Mouse (Mus musculus) erythroblast, adult 5-6 weeks (primary cell): ENCODE results near the gene Arl2. TPM values are rescaled to one million over a fixed set of nuclear protein-coding genes. Genes with fewer than 3 reads are reported as not detected.

ENCODE experiments used
- ATAC-seq: replicated peaks from 2 replicates; pipeline ENCODE4 v1.8.0; 2016; ENCODE audit warnings: moderate number of reproducible peaks, mild to moderate bottlenecking, moderate TSS enrichment, inconsistent platforms; ENCODE audit not compliant: poor library complexity, low FRiP score, severe bottlenecking
- total RNA-seq, 2 experiments: library from RNA; stranded (forward) in 1 of 2; stranded (reverse) in 1 of 2; fragments of 150-400 nt in 1 of 2; fragments of 200-764, 138-1000 nt in 1 of 2; gene quantifications; 2 replicates each; pipeline versions ENCODE4 v1.2.3 to v1.2.4; 2015 to 2017; ENCODE audit warnings: low replicate concordance in 2 of 2

The Arl2 gene
- total RNA-seq, 2 experiments from 2014 or later = 3.7 TPM

GRCm38 (mm10) chr19:6084478-6085248, 56.7 kb downstream of the Arl2 start, which contains the start of the genes Zfpl1 and Cdca5:
Gene Zfpl1 (minus strand): TSS chr19:6084956.
Gene Cdca5 (plus strand): TSS chr19:6084983.
- ATAC-seq = peak; percentile 88

Other genes starting within 250 kb of the Arl2 start
Only the 30 nearest of the 31 such genes appear.
- gene Dpf2, start 228.5 kb downstream of the Arl2 start, total RNA-seq (2015; ENCODE audit: low replicate concordance) = 19.4 and 34.3 TPM in 2 replicates
- gene Dpf2, start 228.5 kb downstream of the Arl2 start, total RNA-seq (2017; ENCODE audit: low replicate concordance) = 58.8 and 71.4 TPM in 2 replicates
- 0.38 and 0.42 TPM in 2 replicates for gene Cdc42ep2, start 216.7 kb downstream of the Arl2 start, total RNA-seq (2015; ENCODE audit: low replicate concordance)
- 0.42 TPM in 1 of 2 replicates, not detected in the other for gene Cdc42ep2, start 216.7 kb downstream of the Arl2 start, total RNA-seq (2017; ENCODE audit: low replicate concordance)
- gene Pola2, start 177.3 kb downstream of the Arl2 start, total RNA-seq (2015; ENCODE audit: low replicate concordance) = 24.5 and 44.0 TPM in 2 replicates
- gene Pola2, start 177.3 kb downstream of the Arl2 start, total RNA-seq (2017; ENCODE audit: low replicate concordance) = 30.8 and 38.7 TPM in 2 replicates
- gene Slc22a20, start 155.4 kb downstream of the Arl2 start, total RNA-seq (2015; ENCODE audit: low replicate concordance) = not detected in 2 replicates
- gene Slc22a20, start 155.4 kb downstream of the Arl2 start, total RNA-seq (2017; ENCODE audit: low replicate concordance) = not detected in 2 replicates
- gene Capn1, start 125.7 kb downstream of the Arl2 start, total RNA-seq (2015; ENCODE audit: low replicate concordance) = 18.1 and 23.8 TPM in 2 replicates
- 34.8 and 43.7 TPM in 2 replicates for gene Capn1, start 125.7 kb downstream of the Arl2 start, total RNA-seq (2017; ENCODE audit: low replicate concordance)
- gene Syvn1, start 95.0 kb downstream of the Arl2 start, total RNA-seq (2015; ENCODE audit: low replicate concordance) = 35.5 and 43.0 TPM in 2 replicates
- gene Syvn1, start 95.0 kb downstream of the Arl2 start, total RNA-seq (2017; ENCODE audit: low replicate concordance) = 9.9 and 16.0 TPM in 2 replicates
- gene Mrpl49, start 83.8 kb downstream of the Arl2 start, total RNA-seq (2015; ENCODE audit: low replicate concordance) = 10.0 and 15.3 TPM in 2 replicates
- gene Mrpl49, start 83.8 kb downstream of the Arl2 start, total RNA-seq (2017; ENCODE audit: low replicate concordance) = 8.1 and 10.2 TPM in 2 replicates
- gene Fau, start 83.7 kb downstream of the Arl2 start, total RNA-seq (2015; ENCODE audit: low replicate concordance) = 503 and 517 TPM in 2 replicates
- 317 and 511 TPM in 2 replicates for gene Fau, start 83.7 kb downstream of the Arl2 start, total RNA-seq (2017; ENCODE audit: low replicate concordance)
- 1.3 and 2.7 TPM in 2 replicates for gene Znhit2, start 80.4 kb downstream of the Arl2 start, total RNA-seq (2015; ENCODE audit: low replicate concordance)
- 2.5 and 6.3 TPM in 2 replicates for gene Znhit2, start 80.4 kb downstream of the Arl2 start, total RNA-seq (2017; ENCODE audit: low replicate concordance)
- 1.2 and 2.3 TPM in 2 replicates for gene Tm7sf2, start 73.2 kb downstream of the Arl2 start, total RNA-seq (2015; ENCODE audit: low replicate concordance)
- 0.98 and 4.2 TPM in 2 replicates for gene Tm7sf2, start 73.2 kb downstream of the Arl2 start, total RNA-seq (2017; ENCODE audit: low replicate concordance)
- gene Vps51, start 64.3 kb downstream of the Arl2 start, total RNA-seq (2015; ENCODE audit: low replicate concordance) = 16.3 and 21.3 TPM in 2 replicates
- 12.3 and 13.4 TPM in 2 replicates for gene Vps51, start 64.3 kb downstream of the Arl2 start, total RNA-seq (2017; ENCODE audit: low replicate concordance)
- gene Tmem262, start 61.5 kb downstream of the Arl2 start, total RNA-seq (2015; ENCODE audit: low replicate concordance) = not detected in 2 replicates
- not detected in 2 replicates for gene Tmem262, start 61.5 kb downstream of the Arl2 start, total RNA-seq (2017; ENCODE audit: low replicate concordance)
- not detected in 2 replicates for gene Gm28374, start 59.3 kb downstream of the Arl2 start, total RNA-seq (2015; ENCODE audit: low replicate concordance)
- gene Gm28374, start 59.3 kb downstream of the Arl2 start, total RNA-seq (2017; ENCODE audit: low replicate concordance) = not detected in 2 replicates
- 0.77 and 3.8 TPM in 2 replicates for gene Zfpl1, start 56.6 kb downstream of the Arl2 start, total RNA-seq (2015; ENCODE audit: low replicate concordance)
- 5.0 and 7.8 TPM in 2 replicates for gene Zfpl1, start 56.6 kb downstream of the Arl2 start, total RNA-seq (2017; ENCODE audit: low replicate concordance)
- 10.2 and 21.3 TPM in 2 replicates for gene Cdca5, start 56.6 kb downstream of the Arl2 start, total RNA-seq (2015; ENCODE audit: low replicate concordance)
- gene Cdca5, start 56.6 kb downstream of the Arl2 start, total RNA-seq (2017; ENCODE audit: low replicate concordance) = 8.1 and 11.6 TPM in 2 replicates
- gene AC131692.1, start 47.1 kb downstream of the Arl2 start, total RNA-seq (2015; ENCODE audit: low replicate concordance) = not detected in 2 replicates
- 2.6 and 3.2 TPM in 2 replicates for gene AC131692.1, start 47.1 kb downstream of the Arl2 start, total RNA-seq (2017; ENCODE audit: low replicate concordance)
- gene Naaladl1, start 35.8 kb downstream of the Arl2 start, total RNA-seq (2015; ENCODE audit: low replicate concordance) = 0.58 and 1.0 TPM in 2 replicates
- gene Naaladl1, start 35.8 kb downstream of the Arl2 start, total RNA-seq (2017; ENCODE audit: low replicate concordance) = 0.26 TPM in 1 of 2 replicates, not detected in the other
- 6.3 and 10.2 TPM in 2 replicates for gene Sac3d1, start 22.9 kb downstream of the Arl2 start, total RNA-seq (2015; ENCODE audit: low replicate concordance)
- 3.7 and 6.1 TPM in 2 replicates for gene Sac3d1, start 22.9 kb downstream of the Arl2 start, total RNA-seq (2017; ENCODE audit: low replicate concordance)
- 115 and 175 TPM in 2 replicates for gene Snx15, start 13.2 kb downstream of the Arl2 start, total RNA-seq (2015; ENCODE audit: low replicate concordance)
- 111 and 128 TPM in 2 replicates for gene Snx15, start 13.2 kb downstream of the Arl2 start, total RNA-seq (2017; ENCODE audit: low replicate concordance)
- not detected in 2 replicates for gene Batf2, start 565 bp downstream of the Arl2 start, total RNA-seq (2015; ENCODE audit: low replicate concordance)
- gene Batf2, start 565 bp downstream of the Arl2 start, total RNA-seq (2017; ENCODE audit: low replicate concordance) = 2.4 TPM in 1 of 2 replicates, not detected in the other
- gene Majin, start 42.8 kb upstream of the Arl2 start, total RNA-seq (2015; ENCODE audit: low replicate concordance) = not detected in 2 replicates
- not detected in 2 replicates for gene Majin, start 42.8 kb upstream of the Arl2 start, total RNA-seq (2017; ENCODE audit: low replicate concordance)
- gene Gpha2, start 84.8 kb upstream of the Arl2 start, total RNA-seq (2015; ENCODE audit: low replicate concordance) = not detected in 2 replicates
- not detected in 2 replicates for gene Gpha2, start 84.8 kb upstream of the Arl2 start, total RNA-seq (2017; ENCODE audit: low replicate concordance)
- 45.5 and 51.0 TPM in 2 replicates for gene Ppp2r5b, start 94.3 kb upstream of the Arl2 start, total RNA-seq (2015; ENCODE audit: low replicate concordance)
- 117 and 295 TPM in 2 replicates for gene Ppp2r5b, start 94.3 kb upstream of the Arl2 start, total RNA-seq (2017; ENCODE audit: low replicate concordance)
- 32.4 and 33.4 TPM in 2 replicates for gene Atg2a, start 100.1 kb upstream of the Arl2 start, total RNA-seq (2015; ENCODE audit: low replicate concordance)
- 32.2 and 39.0 TPM in 2 replicates for gene Atg2a, start 100.1 kb upstream of the Arl2 start, total RNA-seq (2017; ENCODE audit: low replicate concordance)
- 12.7 and 13.2 TPM in 2 replicates for gene Ehd1, start 135.2 kb upstream of the Arl2 start, total RNA-seq (2015; ENCODE audit: low replicate concordance)
- gene Ehd1, start 135.2 kb upstream of the Arl2 start, total RNA-seq (2017; ENCODE audit: low replicate concordance) = 25.8 and 25.9 TPM in 2 replicates
- gene Cdc42bpg, start 164.9 kb upstream of the Arl2 start, total RNA-seq (2015; ENCODE audit: low replicate concordance) = 0.21 TPM in 1 of 2 replicates, not detected in the other
- gene Cdc42bpg, start 164.9 kb upstream of the Arl2 start, total RNA-seq (2017; ENCODE audit: low replicate concordance) = 0.17 and 0.70 TPM in 2 replicates
- gene Men1, start 193.4 kb upstream of the Arl2 start, total RNA-seq (2015; ENCODE audit: low replicate concordance) = 6.0 and 7.3 TPM in 2 replicates
- 2.5 and 9.6 TPM in 2 replicates for gene Men1, start 193.4 kb upstream of the Arl2 start, total RNA-seq (2017; ENCODE audit: low replicate concordance)
- gene Map4k2, start 199.6 kb upstream of the Arl2 start, total RNA-seq (2015; ENCODE audit: low replicate concordance) = 21.5 and 30.0 TPM in 2 replicates
- gene Map4k2, start 199.6 kb upstream of the Arl2 start, total RNA-seq (2017; ENCODE audit: low replicate concordance) = 14.5 and 21.1 TPM in 2 replicates
- 71.3 and 72.7 TPM in 2 replicates for gene Sf1, start 222.1 kb upstream of the Arl2 start, total RNA-seq (2015; ENCODE audit: low replicate concordance)
- gene Sf1, start 222.1 kb upstream of the Arl2 start, total RNA-seq (2017; ENCODE audit: low replicate concordance) = 42.1 and 81.4 TPM in 2 replicates
- gene Pygm, start 242.9 kb upstream of the Arl2 start, total RNA-seq (2015; ENCODE audit: low replicate concordance) = not detected in 2 replicates
- gene Pygm, start 242.9 kb upstream of the Arl2 start, total RNA-seq (2017; ENCODE audit: low replicate concordance) = not detected in 2 replicates